ENCODE assay signal across 10 mouse cellular contexts in genomic region chr11:78820337-78821000, GRCm38 (mm10). TPM values are rescaled to one million over a fixed set of nuclear protein-coding genes. Genes with fewer than 3 reads are reported as not detected.
DNase-seq lines count a peak whose midpoint lies in the region; ATAC-seq lines count a peak whose summit lies in the region.
"Had no signal": no experiment of that assay in that cellular context is flagged by ENCODE, and none has a peak within 500 bp of the region (broad histone marks: within the 10 kb centered on the region; RNA-seq: fewer than 3 reads in every experiment).

No protein-coding gene starts in this region.

- H3K9me3 ChIP-seq in kidney, embryonic 16.5 days (ENCODE audit: low read length), result no peaks in the 10 kb centered on the region
- H3K9me3 ChIP-seq in midbrain, embryonic 14.5 days (ENCODE audit: control insufficient read depth, low read length), result no peaks in the 10 kb centered on the region

- no peaks in the 10 kb centered on the region for H3K27me3 ChIP-seq in kidney, embryonic 16.5 days (ENCODE audit: insufficient read depth, low read length)
- no peaks in the 10 kb centered on the region for H3K27me3 ChIP-seq in midbrain, embryonic 14.5 days (ENCODE audit: control insufficient read depth, insufficient read depth, low read length)

- WGBS in kidney, embryonic 16.5 days, result 14% methylated on average over 12 of the region's 12 CpGs
- 20% methylated on average over 12 of the region's 12 CpGs for WGBS in midbrain, embryonic 14.5 days

- no peaks in the 10 kb centered on the region for H3K36me3 ChIP-seq in kidney, embryonic 16.5 days (ENCODE audit: insufficient read depth, low read length)
- H3K36me3 ChIP-seq in midbrain, embryonic 14.5 days (ENCODE audit: control insufficient read depth, insufficient read depth, low read length), result no peaks in the 10 kb centered on the region

- H3K4me1 ChIP-seq in kidney, embryonic 16.5 days (ENCODE audit: insufficient read depth, low read length), result peaks cover 37% of the 10 kb centered on the region
- peaks cover 56% of the 10 kb centered on the region for H3K4me1 ChIP-seq in midbrain, embryonic 14.5 days (ENCODE audit: control insufficient read depth, insufficient read depth, low read length)

- no peak overlapping the region for H3K9ac ChIP-seq in kidney, embryonic 16.5 days (replicated peaks; ENCODE audit: low read length)
- H3K9ac ChIP-seq in midbrain, embryonic 14.5 days (replicated peaks; ENCODE audit: low read length), result 0 out of 2 replicates have a peak overlapping the region, but pooled peaks have one; percentile 6

- peak overlapping the region; percentile 63 for H3K27ac ChIP-seq in kidney, embryonic 16.5 days (ENCODE audit: low read length)
- 0 out of 2 replicates have a peak overlapping the region, but pooled peaks have one; percentile 21 for H3K27ac ChIP-seq in midbrain, embryonic 14.5 days (replicated peaks; ENCODE audit: low read depth, low read length)
- H3K27ac ChIP-seq: gastrocnemius, adult 2 months; macrophage had no signal

- no peak overlapping the region for H3K4me3 ChIP-seq in kidney, embryonic 16.5 days (ENCODE audit: low read length)
- no peak overlapping the region for H3K4me3 ChIP-seq in midbrain, embryonic 14.5 days (replicated peaks; ENCODE audit: low read depth, low read length)
- H3K4me3 ChIP-seq: gastrocnemius, adult 2 months had no signal

- DNase-seq in kidney, postnatal 14 days, result no peak
- DNase-seq in ZHBTc4 (ENCODE audit: low read depth, low spot score), result peak; percentile 66
- peak; percentile 52 for DNase-seq in embryo, embryonic 11 days
- peak; percentile 62 for DNase-seq in midbrain, embryonic 14.5 days
- no peak for DNase-seq in lung, postnatal 25 days (ENCODE audit: low spot score)
- no peak for DNase-seq in cerebellum, adult 11-12 months
- DNase-seq: gastrocnemius, adult 2 months; kidney, postnatal 36 days had no signal

- H3K4me2 ChIP-seq in kidney, embryonic 16.5 days (replicated peaks; ENCODE audit: low read depth, low read length), result no peak overlapping the region
- peak overlapping the region; percentile 3; the same call in 1 of the 2 replicates for H3K4me2 ChIP-seq in midbrain, embryonic 14.5 days (ENCODE audit: low read length)

- peak; percentile 35; the same call in 1 of the 2 replicates for ATAC-seq in kidney, embryonic 16.5 days (ENCODE audit: low FRiP score, low TSS enrichment)
- ATAC-seq in midbrain, embryonic 14.5 days (ENCODE audit: low FRiP score, low TSS enrichment), result no peak

RNA-seq across cellular contexts. Expression of gene Lyrm9, which starts 5.9 kb away (rescaled TPM):
- polyA plus RNA-seq in kidney, embryonic 16.5 days (2015; fragmentation: Nextera tagmentation; extraction: Ambion mirVana), result 21.1 TPM in 2 replicates
- polyA plus RNA-seq in midbrain, embryonic 14.5 days (2014; fragmentation: Nextera tagmentation; extraction: Ambion mirVana), result 26.1 and 30.9 TPM in 2 replicates

Comparison
In these comparisons a context has a peak if more than half of its experiments do, and no peak if none do; other contexts are left out.
1. DNase-seq: peak in ZHBTc4 (single experiment), embryo, embryonic 11 days (single experiment) and midbrain, embryonic 14.5 days (single experiment); none in kidney, postnatal 14 days (single experiment), lung, postnatal 25 days (single experiment) and cerebellum, adult 11-12 months (single experiment).